Mouse (Mus musculus) thymus, postnatal 0 days (tissue): ENCODE measurements around the gene Zfand3. TPM values are rescaled to one million over a fixed set of nuclear protein-coding genes. Genes with fewer than 3 reads are reported as not detected.

Experiments used
- DNase-seq: peaks from one replicate; pipeline ENCODE4 v3.0.0-alpha.2; 2015; ENCODE audit warnings: low spot score
- polyA plus RNA-seq: library from polyadenylated mRNA; unstranded; fragments of >200 nt; fragmentation: Nextera tagmentation; extraction: Ambion mirVana; gene quantifications from 2 replicates; pipeline ENCODE4 v1.2.1, GENCODE M21; 2015

Gene Zfand3
- polyA plus RNA-seq, result 35.0 and 40.1 TPM in 2 replicates

DNA sequence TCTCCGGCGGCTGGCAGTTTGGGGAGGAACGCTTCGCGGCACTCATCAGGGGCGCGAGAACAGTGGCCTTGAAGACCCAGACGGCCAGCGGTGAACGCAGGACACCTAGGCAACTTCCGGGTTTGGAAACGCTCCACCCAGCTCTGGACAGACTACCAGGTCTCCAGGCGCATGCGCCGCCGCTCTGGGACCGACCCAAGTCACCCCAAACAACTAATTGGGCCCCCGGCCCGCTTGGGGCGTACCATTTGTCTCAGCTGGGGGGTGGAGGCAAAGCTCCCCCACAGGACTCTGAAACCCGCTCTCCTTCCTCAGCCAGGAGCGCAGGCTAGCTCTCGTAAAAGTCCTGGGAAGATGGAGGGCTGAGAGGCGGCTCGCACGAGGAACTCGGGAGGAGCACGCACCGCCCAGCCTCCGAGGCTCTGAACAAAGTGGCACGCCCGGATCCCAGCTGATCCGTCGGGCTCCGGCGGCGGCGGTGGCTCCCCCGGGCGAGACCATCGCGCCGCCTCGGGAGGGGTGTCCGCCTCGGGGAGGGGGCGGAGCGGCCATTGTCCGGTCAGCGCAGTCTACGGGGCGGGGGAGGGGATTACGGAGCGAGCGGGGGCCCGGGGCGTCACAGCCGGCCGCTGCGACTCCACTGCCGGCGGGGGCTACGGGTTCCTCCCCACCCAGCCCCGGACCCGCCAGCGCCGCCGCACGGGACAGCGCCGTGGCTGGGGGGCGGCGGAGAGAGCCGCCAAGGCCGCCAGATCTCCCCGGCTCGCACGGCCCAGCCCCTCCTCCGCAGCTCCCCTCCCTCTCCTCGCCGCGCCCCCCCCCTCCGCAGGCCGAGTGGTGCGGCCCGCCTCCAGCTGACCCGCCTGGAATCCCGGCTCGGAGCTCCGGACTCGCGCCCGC, at the start of gene Zfand3:
TSS of gene Zfand3 (plus strand) at position 531 of the 900 bp plus-strand sequence.
- DNase-seq, result peak; percentile 89

DNA sequence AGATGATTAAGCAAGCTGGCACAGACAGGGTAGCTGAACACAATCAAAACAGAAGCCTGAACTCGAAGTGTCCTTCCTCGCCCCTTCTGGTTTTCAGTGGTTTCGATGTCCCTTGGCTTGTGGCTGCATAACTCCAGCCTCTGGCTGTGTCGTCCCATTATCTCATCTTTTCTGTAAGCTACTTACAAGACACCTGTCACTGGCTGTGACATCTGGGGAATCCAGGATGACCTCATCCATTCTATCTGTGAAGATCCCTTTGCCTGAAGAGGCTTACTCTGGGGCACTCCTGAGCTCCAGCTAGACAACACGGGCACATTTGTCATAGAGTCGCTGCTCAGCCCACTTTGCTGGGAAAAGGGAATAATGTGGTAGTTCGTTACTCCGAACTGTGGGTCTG, 48.7 kb upstream of the Zfand3 start:
- no peak for DNase-seq

DNA sequence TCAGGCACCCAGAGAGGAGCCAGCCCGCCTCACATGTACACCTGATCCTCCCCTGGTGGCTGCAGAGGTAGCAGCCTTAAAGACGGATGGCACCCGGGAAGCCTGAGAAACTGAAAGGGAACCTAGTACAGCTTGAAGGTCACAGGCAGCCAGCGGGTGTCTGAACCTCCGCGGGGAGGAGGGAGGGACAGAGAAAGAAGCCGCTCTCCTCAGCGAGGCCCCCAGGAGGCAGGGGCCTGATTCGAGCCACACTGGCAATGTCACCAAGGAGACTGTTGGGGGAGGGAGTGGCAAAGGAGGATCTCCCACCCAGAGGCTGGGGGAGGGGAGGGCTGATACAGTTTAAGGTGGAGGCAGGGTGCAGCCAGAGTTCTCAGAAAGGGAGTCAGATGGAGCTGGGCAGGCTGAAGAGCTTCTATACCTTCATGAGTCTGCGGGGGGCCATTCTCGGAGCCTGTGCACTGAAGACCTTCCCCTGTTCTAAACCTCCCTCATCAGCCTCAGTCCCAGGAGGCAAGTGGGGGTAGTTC, 40.7 kb upstream of the Zfand3 start:
- peak; percentile 57 for DNase-seq

DNA sequence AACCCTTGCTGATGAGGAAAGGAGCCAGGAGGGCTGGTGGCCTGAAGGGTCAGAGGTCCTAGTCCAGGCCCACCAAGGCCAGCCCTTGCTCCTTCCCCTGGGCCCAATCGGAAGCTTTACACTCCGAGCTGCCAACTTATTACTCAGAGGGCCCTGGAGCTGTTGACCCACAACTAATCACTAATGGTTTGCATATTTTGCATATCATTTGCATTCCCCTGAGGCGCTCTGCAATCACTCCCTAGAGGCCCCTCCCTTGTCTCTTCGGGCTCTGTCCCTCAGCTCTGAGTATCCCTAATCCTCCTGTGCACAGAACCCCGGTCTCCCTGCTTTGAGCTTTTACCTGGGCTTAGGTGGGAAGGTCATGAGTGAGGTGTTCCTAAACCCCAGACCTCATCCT, 39.0 kb upstream of the Zfand3 start:
- DNase-seq, result no peak

DNA sequence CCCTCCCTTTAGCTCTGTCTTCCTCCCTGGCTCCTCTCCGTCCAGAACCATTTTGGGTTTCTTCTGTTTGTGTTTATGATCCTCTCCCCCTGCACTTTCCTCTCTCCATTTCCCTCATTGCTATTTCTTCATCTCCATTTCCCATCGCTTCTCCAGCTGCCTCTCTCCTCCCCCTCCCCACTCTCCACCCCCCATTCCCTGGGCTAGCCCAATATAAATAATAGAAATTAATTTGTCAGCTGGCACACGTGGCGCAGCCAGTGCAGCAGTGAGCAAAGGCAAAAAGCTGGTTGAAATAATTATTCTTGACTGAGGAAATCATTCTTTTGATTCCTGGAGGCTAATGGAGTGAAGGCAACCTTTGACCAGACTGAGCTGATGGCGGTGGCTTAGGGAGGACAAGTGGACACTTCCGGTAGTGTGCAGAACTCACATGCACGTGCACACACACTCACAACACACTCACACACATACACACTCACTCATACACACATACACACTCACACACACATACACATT, 34.4 kb upstream of the Zfand3 start, which contains the start of gene Mdga1:
TSS of gene Mdga1 (minus strand) at position 51 of the 519 bp plus-strand sequence.
- no peak for DNase-seq

DNA sequence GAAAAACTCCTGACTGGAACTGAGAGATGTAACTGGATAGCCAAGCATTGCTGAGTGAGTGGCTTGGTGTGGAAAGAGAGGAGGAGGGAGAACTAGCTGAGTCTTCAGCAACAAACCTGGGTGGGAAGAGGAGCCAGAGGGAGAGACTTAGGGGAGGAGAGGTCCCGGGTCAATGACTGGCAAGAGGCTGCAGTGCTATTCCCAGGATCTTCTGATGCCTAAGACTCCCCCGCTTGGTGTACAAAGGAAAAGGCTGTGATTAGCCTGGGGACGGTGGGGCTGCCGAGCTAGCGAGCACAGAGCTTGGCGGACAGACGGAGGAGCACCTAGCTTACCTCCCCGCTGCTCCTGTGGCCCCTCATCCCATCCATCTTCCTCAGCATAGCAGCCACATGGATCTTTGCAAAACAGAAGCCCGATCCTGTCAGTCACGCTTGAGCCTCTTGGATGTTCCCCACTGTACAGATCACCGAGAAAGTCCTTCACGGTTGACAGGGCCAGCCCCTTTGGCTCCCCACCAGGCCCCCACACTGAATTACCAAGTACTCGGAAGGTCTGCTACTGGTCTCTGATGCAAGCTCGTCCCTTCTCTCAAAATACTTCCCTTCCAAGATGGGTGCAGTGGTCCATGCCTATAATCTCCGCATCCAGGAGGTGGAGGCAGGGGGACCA, 32.6 kb upstream of the Zfand3 start:
- no peak for DNase-seq

DNA sequence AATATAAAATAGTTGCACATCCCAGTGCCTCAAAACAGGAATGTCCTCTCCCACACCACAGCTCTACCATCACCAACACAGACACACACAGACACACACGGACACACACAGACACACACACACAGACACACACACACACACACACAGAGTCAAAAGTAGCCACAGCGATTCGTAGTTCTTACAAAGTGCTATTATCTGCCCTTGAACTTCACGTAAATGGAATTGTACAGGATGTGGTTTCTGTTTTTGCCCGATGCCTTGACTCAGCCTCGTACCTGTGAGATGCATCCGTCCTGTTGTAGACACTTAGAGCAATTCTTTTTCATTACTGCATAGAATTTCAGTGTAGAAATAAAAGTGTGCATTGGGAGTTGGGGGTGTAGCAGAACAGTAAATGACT, 31.3 kb upstream of the Zfand3 start:
- peak; percentile 52 for DNase-seq

DNA sequence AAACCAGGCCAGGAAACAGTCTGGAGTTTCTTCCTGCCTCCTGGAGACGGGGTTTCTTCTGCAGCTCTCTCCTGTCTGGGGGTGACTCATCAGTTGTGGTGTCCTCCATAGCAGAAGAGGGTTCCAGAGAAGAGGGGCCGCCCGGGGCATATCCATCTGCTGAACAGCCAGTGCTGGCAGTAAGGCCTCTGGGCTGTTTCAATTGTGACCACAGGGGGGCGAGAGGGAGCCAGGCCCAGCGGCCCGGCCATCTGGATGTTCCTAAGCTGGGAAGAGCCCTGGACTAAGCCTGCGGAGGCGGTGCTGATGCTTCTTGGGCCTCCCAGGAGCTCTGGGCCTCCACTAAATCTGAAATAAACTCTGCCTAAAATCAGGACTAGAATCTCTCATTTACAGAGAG, 28.8 kb upstream of the Zfand3 start:
- peak; percentile 56 for DNase-seq

DNA sequence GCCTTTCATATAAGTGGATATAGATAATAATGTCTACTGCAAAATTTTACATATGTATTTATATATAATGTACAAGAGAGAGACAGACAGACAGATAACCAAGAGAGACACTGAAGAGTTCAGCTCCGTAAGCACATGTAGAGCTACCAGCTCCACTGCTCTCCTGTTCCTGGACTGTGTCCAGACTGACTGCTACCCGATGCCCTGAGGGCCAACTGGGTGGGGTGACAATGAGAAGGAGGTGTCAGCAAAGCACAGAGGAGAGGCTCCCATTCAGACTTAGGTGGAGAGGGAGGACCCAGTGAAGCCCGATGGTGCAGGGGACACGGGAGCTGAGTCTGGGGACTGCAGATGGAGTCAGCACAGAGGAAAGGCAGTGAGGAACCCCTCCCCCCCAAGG, 25.5 kb upstream of the Zfand3 start:
- DNase-seq, result no peak

DNA sequence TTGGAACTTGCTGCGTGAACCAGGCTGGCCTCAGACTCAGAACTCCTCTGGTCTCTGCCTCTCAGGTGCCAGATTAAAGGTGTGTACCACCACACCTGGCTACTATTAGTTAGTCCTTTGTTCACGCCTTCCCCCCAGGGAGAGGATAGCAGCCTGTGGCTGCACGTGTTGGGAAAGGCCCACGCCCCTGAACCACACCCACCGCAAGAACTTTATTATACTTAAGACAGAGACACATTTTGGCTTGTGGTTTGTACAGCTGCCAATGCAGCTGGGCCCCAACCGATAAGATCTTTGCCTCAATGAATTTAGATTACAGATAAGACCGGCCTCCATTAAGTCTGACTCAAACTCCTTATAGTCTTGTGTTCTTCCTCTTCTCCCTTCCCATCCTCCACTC, 24.7 kb upstream of the Zfand3 start:
- peak; percentile 77 for DNase-seq

DNA sequence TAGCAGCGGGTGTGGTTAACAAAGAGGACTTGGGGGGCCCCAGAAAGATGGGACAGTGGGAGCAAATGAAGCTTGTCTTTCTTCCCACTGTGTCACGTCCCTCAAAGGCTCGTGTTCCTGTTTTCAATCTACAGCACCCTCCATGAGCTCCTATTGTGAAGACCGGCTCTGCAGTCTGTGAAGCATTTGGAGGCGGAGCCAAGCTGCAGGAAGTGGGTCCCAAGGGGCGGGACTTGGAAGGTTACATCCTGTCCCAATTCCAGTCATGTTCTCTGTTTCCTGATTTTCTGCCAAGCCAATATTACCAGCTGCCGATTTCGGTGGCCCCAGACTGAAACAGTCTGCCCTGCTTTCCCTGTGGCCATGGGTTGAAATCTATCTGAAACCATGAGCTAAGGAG, 23.0 kb upstream of the Zfand3 start:
- no peak for DNase-seq

DNA sequence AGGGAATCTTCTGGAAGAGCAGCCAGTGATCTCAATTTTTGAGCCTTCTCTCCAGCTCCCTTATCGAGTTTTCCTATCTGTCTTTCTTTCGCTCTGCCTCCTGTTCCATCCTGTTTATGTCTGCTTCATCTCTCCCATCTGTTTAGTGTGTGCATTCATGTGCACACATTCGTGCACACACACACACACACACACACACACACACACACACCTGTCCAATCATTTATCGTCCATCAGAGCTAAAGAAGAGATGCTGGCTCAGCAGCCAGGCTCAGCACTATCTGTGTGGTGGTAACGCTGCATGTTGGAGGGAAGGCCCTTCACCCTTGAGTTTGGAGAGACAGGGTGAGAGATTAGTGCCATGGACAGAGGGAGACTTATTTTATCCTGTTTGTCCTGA, 21.3 kb upstream of the Zfand3 start:
- DNase-seq, result no peak

DNA sequence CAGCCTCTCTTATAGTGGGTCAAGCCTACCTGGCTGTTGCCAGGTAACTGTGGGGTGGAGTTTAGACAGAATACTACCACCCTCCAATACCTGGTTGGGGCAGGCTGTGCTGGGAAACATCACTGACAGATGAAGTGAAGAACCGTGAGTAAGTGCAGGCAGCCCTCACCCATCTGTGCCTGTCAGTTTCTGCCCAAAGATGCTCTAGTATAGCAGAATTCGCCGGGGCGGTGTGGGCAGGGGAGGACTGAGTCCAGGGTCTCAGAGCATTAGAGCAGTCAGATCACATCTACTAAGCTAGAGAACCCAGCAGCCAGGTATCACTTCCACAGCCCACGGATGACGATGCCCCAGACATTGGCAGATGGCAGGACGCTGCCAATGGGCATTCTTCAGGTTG, 19.6 kb upstream of the Zfand3 start:
- no peak for DNase-seq

DNA sequence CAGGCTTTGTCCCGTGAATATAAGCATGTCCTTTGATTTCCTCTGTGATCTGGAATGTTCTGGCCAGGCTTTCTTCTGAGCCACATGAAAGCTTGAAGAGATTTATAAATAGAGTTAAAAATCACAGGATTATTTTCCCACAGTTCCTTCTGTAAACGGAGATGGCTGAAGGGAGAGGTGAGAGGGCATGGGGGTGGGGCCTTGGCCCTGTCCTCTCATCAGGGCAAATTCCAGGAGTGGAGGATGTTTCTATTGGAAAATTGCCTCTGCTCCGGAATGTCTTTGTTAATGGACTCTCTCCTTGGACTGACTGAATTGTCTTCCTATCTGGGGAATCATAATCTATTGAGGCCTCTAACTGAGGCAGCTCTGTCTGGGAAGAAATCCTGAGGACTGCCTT, 19.0 kb upstream of the Zfand3 start:
- DNase-seq, result no peak

DNA sequence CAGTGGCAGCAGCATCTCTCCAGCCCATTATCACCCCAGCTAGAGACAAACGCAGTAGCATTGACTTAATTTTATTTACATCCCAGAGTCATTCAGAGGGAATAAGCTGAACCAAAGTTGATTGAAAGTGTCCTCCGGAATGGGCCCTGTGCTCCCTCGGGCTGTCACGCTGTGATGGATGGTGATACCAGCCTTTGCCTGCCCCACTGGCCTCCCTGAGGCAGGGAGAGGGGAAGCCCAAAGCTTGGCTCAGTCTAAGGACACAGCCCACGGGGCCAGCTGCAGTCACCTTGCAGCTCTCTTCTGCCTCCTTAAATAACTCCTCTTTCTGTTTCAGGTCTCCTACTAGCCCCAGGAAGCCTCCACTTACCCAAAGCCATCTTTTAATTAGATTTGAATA, 16.4 kb upstream of the Zfand3 start:
- no peak for DNase-seq

DNA sequence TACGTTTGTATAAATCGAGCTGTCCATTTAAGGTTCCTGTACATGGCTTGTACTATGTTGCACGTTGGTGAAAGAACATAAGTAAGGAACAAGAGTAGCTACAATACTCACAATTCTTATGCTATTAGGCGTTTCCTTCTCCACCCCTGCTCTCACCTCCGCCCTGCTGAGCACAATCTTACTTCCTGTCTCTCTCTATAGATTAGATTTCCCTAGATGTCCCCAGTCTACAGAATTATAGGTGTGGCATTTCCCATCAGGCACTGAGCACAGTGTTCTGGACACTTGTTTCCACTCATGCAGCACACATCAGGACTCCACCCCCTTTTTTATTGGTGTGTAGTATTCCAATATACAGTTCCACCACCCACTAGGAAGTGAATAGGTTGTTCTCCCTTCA, 14.9 kb upstream of the Zfand3 start:
- DNase-seq, result no peak

DNA sequence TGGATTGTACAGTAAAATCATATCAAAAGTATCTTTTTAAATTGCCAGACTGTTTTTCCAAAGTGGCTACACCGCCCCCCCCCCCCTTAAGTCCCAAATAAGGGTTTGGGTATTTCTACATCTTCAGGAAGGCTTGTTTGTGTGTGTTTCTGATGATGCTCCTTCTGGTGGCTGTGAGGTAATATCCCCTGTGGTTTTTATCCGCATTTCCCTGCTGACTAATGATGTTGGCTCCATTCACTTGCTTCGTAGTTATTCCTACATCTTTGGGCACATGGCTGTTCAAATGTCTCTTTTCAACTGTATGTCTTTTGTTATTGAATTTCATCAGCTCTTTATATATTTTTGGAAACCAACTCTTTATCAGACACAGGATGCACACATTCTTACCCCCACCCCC, 14.4 kb upstream of the Zfand3 start:
- DNase-seq, result no peak

DNA sequence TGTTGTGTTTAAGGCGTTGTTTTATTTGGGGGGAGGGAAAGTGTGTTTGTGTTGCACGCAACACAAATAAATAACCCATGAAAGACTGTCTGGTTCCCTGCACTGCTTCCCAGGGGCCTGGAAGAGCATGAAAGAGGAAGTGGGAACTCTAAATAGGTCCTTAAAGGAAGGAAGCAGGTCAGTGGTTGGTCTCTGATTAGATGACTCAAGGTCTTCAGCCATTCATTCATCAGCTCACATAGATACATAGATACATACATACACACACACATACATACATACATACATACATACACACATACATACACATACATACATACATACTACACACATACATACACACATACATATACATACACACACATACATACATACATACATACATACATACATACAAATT, 13.7 kb upstream of the Zfand3 start:
- no peak for DNase-seq

DNA sequence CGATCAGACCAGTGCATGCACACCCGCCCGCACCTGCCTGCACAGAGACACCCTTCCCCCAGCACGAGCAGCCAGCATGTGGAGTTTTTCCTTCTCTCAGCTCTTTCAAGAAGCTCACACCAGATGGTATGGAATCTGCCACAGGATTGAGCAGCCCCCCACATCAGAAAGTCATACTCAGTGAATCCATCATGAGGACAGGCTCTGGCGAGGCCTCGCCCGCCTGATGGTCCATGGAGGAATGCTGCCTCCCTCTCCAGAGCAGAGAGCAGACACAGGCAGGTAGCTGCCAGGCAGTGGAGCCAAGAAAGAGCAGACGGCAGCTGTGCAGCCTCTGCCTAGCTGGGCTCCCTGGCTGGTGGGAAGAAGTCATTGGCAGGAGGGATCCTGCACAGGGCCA, 11.0 kb upstream of the Zfand3 start:
- DNase-seq, result no peak

DNA sequence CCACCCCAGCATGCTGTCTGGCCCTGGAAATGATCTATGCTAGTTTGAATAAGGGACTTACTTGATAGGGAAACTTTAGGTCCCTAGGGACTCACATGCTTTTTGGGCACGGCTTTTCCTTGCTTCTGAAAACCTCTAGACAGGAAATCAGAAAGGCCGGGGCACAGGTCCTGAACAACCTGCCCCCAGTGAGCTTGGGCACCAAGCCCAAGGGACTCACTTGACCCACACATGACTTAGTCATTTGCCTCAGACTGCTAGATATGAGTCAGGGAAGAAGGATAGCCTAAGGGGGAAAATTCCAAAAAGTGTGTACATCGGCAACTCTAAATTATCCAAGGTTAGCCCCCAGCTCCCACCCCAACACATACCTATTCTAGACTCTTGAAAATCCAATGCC, 10.5 kb upstream of the Zfand3 start:
- no peak for DNase-seq

DNA sequence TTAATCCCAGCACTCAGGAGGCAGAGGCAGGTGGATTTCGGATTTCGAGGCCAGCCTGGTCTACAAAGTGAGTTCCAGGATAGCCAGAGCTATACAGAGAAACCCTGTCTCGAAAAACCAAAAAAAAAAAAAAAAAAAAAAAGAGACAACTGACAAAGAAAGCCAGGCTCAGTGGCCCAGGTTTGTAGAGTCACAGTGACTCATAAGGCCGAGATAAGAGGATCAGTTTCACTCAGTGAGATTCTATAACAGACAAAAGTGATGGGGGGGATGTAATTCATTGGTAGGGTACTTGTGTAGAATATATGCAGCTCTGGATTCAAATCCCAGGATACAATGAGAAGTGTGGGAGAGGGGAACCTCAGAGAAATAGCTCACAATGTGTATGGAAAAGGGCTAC, 10.1 kb upstream of the Zfand3 start:
- DNase-seq, result no peak

DNA sequence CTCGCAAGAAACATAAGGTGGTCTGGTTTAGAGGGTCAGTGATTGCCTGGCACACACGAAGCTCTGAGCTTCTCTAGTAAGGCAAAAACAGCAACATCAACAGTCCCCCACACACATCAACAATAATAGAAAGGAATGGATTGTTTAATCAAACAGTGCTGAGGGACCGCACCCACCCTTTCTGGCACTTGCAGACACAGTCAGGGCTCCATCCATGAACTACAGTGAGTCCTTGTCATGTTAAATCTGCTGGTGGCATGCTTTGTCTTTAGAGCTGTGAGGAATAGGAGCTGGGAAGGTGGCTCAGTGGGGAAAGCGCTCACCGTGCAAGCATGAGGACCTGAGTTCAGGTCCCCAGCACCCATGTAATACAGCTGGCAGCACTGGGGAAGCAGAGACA, 8.5 kb upstream of the Zfand3 start:
- DNase-seq, result no peak
